Mouse (Mus musculus): Measurements from ENCODE around the gene Kpna1.
A peak's percentile ranks its signal among the peaks of the same experiment; 100 is the strongest.
"Not testable (repeated sequence)": the region's sequence is repeated elsewhere in the genome, so short reads cannot be mapped to it uniquely, and the experiment has no call there.

Kpna1 gene

DNA sequence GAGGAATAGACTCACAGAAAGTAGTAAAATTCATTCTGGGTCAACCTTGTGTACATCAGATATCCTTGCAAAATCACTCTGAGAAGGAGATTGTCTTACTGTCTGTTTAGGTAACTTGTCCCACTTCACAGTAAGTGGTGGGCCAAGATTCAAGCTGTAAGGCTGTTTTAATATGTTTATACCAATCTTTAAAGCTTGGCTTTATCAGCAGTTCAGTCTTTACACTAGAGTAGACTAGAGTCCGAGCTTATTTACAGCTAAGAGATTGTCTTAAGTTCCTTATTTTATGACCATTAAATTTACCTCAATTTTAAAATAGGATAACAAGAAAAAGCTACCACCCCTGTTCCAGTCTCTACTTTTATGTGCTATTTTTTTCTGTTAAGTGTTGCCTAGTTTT lies 9.4 kb downstream of the Kpna1 start:
- no peak for DNase-seq (ENCODE audit: low spot score in 2 of 2)

DNA sequence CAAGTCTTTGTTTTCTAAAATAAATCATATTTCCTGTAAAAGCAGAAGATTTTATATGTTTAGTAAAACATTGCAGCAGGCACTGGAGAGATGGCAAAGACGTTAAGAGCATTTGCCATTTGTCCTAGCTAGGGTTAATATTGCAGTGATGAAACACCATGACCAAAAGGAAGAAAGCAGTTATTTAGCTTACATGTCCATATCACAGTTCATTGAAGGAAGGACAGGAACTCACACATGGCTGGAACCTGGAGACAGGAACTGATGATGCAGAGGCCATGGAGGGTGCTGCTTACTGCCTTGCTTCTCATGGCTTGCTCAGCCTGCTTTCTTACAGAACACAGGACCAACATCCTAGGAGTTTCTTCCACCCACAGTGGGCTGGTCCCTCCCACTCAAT lies 13.8 kb downstream of the Kpna1 start:
- no peak for DNase-seq (ENCODE audit: low spot score in 2 of 2)

DNA sequence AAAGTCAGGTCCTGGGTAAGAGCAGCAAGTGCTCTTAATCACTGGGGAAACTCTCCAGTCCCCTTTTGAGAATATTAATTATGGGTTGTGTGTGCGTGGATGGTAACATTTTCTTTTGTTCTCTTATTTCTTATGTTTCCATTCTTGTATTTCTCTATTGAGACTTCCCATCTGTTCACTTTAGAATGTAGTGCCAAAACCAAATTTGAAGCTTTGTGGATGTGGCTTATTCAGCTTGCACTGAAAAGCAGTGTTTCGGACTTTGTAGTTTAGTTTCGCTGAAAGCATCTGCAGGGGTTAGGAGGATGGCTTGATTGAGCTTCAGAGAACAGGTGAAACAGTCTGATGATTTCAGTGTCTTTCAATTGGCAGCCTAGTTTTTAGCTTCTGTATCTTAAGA lies 14.8 kb downstream of the Kpna1 start:
- no peak for DNase-seq (ENCODE audit: low spot score in 2 of 2)

DNA sequence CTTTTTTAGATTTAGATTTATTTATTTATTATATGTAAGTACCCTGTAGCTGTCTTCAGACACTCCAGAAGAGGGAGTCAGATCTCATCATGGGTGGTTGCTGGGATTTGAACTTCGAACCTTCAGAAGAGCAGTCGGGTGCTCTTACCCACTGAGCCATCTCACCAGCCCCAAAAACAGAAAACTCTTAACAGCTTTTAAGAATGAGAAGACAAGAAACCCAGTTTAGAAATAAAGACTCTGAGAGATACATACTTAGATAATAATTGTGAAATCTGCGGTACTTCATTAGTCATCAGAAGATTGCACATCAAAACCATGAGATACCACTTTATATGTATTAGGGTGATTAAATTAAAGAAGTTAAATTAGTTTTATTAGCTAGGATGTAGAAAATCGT lies 20.3 kb downstream of the Kpna1 start:
- not testable (repeated sequence) for DNase-seq (ENCODE audit: low spot score in 2 of 2)

DNA sequence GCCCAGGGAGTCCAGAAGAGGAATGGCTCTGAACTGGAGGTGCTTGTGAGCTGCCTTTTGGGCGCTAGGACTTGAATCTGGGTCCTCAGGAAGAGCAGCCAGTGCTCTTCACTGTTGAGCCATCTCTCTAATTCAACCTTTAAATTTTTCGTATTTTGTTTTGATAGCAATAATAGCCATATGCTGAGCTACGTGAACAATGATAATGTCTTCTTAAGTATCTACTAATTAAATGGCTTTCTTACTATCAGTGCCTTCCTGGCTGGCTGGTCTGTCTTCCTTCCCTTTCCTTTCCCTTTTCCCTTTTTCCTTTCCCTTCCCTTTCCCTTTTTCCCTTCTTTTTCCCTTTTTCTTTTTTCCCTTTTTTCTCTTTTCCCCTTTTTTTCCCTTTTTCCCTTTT lies 29.8 kb downstream of the Kpna1 start:
- no peak for DNase-seq (ENCODE audit: low spot score in 2 of 2)

DNA sequence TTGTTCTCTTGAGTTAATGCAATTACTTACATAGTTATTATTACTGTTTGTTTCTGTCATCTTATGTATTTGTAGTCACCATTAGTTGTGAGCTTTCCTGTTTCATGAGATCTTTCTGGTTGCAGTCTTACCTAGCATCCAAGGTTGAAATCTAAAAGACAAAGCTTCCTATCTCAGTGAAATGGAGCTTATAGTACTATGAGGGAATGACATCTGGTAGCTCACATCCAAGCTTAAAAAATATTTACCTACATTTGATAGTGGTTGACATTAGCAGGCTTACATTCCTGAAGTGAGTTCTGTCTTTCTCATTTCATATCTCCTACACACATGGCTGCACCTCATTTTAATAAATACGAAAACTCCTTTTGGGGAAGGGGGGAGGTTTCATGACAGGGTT lies 37.8 kb downstream of the Kpna1 start:
- DNase-seq (ENCODE audit: low spot score in 2 of 2), result no peak

DNA sequence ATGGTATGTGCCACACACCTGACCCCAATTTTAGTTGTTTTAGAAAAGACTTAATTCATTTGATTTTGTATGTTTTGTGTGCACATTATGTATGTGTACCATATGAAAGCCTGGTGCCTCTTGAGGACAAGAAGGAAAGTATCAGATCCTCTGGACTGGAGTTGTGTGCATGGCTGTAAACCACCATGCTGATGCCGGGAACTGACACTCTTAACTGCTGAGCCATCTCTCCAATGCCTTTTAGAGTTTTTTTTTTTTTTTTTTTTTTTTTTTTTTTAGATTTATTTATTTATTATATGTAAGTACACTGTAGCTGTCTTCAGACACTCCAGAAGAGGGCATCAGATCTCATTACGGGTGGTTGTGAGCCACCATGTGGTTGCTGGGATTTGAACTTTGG lies 49.6 kb downstream of the Kpna1 start:
- DNase-seq (ENCODE audit: low spot score in 2 of 2), result not testable (repeated sequence)

DNA sequence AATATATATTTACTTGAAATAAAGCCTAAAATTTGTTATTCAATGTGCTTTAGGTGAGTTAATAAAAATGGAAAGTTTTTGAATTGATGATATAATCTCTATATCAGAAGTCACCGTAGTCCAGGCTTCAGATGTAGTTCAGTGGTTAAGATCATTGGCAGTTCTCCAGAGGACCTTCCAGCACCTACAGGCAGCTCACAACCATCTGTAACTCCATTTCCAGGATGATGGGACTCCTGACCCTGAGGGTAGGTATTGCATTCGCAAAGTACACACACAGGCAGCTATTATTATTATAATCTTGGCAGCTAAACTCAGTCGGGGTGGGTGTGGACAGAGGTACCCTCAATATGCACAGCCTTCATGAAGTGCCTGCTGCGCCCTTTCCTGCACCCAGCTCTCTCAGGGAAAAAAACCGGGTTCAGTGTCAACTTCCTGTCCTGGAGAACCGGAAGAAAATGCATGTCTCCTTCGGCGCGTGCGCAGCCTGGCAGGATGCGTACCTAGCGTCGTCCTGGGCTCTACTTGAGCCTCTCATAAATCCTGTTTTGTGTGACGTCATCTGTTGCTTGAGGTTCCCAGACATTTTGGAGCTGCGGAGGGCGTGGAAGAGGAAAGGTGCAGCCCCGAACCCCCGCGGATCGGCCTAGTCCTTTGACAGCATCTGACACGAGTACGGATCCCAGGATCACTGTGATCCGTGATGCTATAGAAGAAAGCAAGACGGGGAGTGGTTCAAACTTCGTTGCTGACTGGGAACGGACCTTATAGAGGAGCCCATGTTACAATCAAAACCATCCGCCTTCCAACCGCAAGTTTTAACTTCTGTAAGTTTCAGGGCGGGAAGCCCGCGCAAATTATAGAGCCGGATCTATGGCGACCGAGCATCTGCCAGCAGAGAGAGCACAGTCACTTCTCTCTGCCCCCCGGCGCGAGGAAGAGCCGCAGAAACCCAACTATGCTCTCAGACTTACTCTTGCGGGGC lies 62.4 kb downstream of the Kpna1 start, which contains the start of gene Wdr5b:
TSS of gene Wdr5b (plus strand) at position 551 of the 985 bp plus-strand sequence.
- DNase-seq (ENCODE audit: low spot score in 2 of 2), result peak; percentile 93 to 96

DNA sequence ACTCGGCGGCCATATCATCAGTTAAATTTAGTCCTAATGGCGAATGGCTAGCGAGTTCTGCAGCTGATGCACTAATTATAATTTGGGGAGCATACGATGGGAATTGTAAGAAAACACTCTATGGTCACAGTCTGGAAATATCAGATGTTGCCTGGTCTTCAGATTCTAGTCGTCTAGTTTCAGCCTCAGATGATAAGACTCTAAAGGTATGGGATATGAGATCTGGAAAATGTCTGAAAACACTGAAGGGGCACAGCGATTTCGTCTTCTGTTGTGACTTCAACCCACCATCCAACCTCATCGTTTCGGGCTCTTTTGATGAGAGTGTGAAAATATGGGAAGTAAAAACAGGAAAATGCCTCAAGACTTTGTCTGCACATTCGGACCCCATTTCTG lies 63.1 kb downstream of the Kpna1 start:
- DNase-seq (ENCODE audit: low spot score in 2 of 2), result no peak

DNA sequence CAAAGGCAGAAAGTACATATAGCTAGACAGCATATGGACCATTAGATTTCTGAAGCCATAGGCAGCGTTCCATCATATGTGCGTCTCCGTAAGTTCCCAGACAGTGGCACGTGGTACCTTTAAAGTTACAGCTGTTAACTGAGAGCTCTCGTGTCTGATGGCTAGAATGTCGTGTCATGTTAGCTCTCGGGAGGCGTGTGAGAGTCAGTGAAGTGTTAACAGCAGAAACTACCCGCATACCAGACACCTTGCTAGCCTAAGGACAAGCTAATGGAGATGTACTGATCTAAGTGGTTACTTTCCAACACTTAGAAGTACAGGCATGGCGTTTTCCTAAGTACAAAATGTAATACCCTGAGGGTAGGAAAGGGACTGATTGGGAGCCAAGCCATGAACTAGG lies 64.5 kb downstream of the Kpna1 start:
- DNase-seq (ENCODE audit: low spot score in 2 of 2), result no peak

DNA sequence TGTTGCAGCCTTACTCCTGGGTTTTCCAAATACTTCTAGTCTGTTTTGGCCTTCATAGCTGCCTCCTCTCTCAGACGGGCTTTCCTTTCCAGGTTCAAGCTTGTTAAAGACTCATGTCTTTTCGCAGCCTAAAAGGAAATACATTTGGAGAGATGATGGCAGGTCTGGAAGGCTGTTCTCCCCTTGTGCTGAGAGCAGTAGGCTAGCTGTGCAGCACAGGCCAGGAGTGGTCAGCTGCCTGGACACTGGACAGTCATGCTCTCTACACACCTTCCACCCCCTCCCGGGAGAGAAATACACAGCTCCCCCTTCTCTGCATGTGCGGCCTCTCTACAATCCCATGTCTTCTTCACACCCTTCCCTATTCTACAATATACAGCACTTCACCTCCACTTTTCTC lies 65.4 kb downstream of the Kpna1 start:
- no peak for DNase-seq (ENCODE audit: low spot score in 2 of 2)

DNA sequence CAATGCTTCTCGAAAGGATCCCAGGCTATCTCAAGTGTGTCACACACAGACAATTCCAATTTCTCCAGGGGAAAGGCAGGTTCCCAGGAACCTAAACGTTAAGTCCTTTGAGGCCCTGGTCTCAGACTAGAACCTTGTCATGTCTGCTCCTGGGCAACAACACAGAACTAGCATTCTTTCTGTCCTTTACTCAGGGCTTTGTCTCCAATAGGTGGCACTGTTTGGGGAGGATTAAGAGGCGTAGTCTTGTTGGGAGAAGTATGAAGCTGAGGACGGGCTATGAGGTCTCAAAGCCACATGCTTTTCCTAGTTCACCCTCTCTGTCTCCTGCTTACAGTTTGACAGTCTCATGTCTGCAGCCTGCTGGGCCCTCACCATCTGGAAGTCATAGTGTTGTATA lies 69.0 kb downstream of the Kpna1 start:
- DNase-seq (ENCODE audit: low spot score in 2 of 2), result no peak

DNA sequence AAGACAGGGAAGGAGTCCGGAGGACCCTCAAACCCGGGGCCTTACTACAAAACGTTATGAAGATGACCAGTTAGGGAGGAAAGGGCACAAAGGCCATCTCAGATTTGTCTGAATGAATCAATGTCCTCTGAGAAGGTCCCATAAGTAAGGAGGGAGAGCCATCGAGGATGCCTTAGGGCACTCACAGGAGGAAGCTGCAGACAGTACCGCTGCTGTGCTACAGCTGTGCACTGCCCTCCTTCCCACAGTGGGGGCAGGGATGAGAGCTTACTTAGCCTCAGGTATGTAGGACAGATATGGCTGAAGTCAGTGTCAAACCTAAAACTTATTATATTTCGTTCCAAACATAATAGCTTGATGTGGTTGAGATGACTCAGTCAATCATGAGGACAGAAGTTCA lies 72.9 kb downstream of the Kpna1 start:
- DNase-seq (ENCODE audit: low spot score in 2 of 2), result no peak

DNA sequence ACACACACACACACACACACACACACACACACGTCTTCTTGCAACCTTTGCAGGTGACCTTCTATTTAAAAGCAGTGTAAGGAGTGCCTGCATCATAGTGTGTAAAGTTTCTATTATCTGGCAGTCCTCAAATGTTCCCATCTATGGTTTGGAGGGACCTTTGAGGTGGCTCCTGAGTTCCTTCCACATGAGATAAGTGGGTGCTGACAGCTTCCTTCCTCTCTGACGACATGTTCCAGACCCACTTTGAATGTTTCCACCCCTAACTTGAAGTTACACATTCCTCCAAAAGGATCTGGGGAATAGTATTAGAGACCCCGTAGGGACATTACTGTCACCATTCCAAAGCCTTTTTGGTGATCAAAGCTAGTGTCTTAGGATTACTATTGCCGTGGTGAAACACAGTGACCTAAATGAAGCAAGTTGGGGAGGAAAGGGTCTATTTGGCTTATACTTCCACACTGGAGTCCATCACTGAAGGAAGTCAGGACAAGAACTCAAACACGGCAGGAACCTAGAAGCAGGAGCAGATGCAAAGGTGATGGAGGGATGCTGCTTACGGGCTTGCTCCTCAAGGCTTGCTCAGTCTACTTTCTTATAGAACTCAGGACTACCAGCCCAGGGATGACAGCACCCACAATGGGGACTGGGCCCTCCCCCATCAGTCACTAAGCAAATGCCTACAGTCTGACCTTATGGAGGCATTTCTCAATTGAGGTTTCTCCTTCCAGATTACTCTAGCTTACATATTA lies 75.2 kb downstream of the Kpna1 start:
- no peak for DNase-seq (ENCODE audit: low spot score in 2 of 2)

DNA sequence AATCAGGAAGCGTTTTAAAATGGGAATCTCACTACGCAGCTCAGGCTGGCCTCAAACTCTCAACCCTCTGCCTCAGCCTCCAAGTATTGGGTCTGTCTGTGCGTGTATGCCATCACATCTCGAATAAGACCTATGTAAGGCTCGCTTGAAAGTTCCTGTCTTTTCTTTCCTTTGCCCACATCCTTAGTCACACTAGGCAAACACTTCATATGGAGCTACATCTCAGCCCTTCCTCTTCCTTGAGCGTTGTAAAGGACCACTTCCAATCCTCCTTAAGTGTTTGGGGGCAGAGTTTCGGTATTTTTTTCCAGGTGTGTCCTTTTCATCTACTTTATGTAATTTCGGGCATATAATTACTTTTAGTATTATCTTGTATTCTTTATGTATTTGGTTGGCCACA lies 76.4 kb downstream of the Kpna1 start:
- no peak for DNase-seq (ENCODE audit: low spot score in 2 of 2)

DNA sequence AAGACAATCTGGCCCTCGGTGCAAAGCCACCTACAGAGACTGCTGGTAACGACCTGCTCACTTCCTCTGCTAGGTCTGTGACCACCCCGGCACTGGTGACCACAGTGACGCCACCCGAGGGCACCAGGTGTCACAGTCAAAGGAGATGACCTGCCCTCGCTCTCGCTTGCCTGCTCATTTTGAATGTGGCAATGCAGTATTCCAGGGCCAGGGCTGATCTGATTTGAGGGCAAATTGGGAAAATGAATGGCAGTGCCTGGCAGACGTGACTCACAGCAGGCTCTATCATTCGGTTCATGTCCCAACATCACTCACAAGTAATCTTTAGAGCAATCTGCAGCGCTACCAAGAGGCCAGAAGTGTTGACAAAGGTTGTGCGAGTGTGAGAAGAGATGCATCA lies 77.9 kb downstream of the Kpna1 start:
- no peak for DNase-seq (ENCODE audit: low spot score in 2 of 2)

DNA sequence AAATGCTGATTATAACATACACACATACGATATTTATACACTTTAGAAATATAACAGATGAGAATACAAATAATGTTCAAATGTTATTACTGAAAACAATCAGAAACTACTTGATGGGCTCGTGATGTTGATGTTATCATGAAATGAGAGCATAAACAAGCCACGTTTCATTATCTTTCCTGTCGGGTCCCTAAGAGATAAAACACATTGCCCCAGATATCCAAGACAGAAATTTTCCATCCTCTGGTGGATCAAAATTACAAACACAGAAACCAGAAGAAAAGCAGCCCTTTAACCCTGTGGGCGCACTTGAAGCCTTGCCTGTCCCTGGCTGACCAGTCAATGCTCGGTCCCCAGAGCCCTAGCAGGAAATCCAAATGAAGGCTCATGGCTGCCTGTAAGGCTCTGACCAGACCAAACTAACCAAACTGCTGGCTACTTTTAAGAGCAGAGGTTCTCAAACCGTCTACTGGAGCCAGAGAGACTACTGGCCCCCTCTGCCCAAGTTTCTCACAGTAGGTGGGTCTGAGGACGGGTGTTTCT lies 79.5 kb downstream of the Kpna1 start:
- no peak for DNase-seq (ENCODE audit: low spot score in 2 of 2)

DNA sequence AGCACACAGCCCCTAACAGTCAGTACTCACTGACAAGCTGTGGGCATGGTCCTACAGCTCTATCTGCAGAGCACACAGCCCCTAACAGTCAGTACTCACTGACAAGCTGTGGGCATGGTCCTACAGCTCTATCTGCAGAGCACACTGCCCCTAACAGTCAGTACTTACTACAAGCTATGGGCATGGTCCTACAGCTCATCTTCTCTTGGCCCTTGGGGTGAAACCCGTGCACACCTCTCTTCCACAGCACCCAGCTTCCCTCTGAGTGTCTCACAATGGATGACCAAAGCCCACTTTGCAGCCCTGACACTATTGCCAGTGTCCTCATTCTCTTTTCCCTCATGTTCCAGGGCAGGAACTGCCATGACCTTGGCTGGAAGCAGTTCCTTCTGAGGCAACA lies 84.0 kb downstream of the Kpna1 start:
- not testable (repeated sequence) for DNase-seq (ENCODE audit: low spot score in 2 of 2)

DNA sequence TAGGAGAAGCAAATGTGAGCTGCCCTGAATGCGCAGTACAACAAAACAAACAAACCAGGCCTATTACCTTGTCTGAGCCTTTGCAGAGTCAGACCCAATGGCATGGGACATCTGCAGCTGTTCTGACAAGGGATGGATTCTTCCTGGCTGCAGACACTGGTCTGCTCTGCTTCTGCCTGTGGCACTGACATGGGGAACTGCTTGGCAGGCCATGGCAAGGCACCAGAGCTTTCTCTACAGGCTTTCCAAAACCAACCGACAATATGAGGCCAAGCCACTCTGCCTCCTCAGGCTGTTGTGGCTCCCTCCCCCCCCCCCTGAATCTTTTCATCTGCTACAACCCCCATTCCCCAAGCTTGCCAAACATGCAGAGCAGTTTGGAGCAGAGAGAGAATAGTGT lies 84.8 kb downstream of the Kpna1 start:
- DNase-seq (ENCODE audit: low spot score in 2 of 2), result no peak

DNA sequence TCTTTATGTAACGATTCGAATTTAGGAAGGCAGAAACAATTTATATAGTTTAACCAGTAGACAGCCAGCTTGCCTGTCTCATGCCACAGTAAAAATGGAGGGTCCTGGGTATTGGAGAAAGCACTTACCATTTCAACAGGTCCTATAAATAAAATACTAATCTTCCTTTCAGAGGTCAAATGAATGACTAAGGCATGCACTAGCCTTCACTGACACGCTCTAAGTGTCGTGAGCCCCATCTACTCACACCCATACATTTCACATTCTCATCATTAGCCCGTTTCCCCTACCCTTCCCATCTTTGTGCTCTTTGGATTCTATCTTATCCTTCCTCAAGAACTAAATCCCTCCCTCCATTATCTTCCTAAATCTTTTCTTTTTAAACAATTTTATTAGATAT lies 86.4 kb downstream of the Kpna1 start:
- no peak for DNase-seq (ENCODE audit: low spot score in 2 of 2)

DNA sequence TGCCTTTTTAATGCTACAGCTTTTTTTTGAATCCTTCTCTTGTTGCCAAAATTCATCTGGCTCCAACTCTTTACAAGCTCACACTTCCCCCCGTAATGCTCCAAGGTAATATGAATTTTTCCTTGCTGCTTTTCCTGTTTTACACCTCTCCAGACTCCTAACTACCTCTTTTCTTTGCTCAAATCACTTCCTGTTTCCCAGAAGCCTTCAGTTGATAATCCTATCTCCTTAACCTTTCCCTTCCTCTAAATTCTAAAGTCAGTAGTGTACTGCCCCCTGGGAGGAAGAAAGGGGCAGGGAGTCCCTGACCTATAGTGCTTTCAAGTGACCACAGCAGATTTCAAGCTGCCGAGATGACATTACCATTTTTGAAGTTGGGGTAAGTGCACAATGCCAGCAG lies 89.1 kb downstream of the Kpna1 start:
- DNase-seq (ENCODE audit: low spot score in 2 of 2), result no peak

DNA sequence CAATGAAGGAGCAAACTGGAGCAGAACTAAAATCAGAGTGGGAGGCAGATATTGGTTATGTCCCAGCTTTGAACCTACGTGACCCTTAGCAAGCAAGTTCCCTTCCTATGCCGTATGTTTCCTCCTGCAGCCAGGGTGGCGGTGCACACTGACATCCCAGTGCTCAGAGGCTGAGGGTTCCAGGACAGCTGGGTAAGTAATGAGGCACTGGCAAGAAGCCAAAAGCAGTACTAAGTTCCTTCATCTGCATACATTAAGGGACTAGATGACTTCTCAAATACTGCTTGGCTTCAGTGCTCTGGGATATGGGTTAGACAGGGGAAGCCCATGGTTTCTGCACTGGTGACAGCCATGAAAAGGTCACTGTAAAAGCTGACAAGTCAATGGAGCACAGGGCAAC lies 89.8 kb downstream of the Kpna1 start:
- no peak for DNase-seq (ENCODE audit: low spot score in 2 of 2)

Data from spleen, postnatal 36 days (tissue).